Mouse (Mus musculus): ENCODE measurements around the gene Catsper1.
A peak's percentile ranks its signal among the peaks of the same experiment; 100 is the strongest.
"Not testable (repeated sequence)": the region's sequence is repeated elsewhere in the genome, so short reads cannot be mapped to it uniquely, and the experiment has no call there.

The Catsper1 gene

DNA sequence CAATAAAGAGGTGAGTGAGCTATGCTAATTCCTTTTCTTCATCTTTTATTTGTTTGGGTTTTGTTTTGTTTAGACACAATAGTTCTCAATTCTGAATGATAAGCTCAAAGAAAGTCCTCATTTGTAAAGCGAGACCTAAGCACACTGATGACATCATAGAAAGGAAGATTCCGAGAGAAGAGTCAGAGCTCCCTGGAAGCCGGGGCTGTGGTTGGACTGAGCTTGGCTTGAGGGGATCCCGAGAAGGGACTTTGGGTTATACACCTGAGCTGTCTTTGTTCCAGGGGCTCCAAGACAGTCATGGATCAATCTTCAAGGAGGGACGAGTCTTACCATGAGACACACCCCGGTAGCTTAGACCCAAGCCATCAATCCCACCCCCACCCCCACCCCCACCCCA is at the start of gene Catsper1:
Gene Catsper1 (plus strand): TSS at position 301 of the 400 bp plus-strand sequence.
- no peak for DNase-seq

DNA sequence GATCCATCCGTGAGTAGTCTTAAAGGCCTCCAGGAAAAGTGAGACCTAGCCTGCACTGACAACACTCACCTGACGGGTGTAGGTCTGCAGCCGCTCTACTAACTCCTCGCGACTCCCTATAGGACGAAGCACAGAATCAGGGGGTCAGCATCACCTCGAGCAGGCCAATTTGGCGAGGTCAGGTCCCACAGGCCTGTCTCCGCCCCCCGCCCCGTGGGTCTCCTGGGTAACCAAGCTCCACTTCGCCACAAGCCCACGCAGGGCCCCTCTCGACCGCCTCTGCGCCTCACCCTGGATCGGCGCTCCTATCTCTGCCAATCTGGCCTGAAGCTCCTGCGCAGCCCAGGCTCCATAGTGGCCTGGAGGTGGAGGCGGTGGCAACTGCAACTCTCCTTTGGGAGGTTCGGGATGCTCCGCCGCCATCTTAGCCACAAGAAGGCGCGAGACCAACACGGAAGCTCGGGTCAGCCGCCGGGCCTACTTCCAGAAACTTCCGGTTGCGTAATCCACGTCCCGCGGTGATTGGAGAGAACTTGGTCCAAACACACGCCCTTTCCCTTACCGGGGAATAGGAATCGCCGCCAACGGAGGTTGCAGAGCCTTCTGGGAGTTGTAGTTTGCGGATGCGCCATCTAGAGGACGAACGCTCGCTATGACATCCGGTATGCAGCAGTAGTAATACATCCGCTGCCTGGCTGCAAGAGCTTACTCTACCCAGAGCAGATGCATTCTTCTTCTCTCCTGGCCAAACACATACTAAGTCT is 40.4 kb upstream of the Catsper1 start, which contains the start of gene Sf3b2:
Gene Sf3b2 (minus strand): TSS at position 484 of the 764 bp plus-strand sequence.
- DNase-seq = peak; percentile 99

DNA sequence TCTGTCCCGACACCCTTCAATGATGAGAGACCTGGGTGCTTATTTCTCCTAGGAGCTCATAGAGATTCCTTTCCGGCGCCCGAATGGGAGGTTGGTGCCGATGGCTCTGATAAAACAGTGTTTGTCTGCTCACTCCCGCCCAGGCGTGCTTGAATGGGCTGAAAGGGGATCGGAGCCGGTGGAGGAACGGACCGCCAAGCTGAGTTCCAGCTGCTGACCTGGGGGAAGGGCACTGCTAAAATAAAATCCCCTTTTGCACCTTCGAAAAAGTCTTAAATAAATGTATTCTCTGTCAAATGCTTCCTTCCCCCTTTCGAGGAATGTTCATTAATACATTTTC is 39.8 kb upstream of the Catsper1 start:
- no peak for DNase-seq

DNA sequence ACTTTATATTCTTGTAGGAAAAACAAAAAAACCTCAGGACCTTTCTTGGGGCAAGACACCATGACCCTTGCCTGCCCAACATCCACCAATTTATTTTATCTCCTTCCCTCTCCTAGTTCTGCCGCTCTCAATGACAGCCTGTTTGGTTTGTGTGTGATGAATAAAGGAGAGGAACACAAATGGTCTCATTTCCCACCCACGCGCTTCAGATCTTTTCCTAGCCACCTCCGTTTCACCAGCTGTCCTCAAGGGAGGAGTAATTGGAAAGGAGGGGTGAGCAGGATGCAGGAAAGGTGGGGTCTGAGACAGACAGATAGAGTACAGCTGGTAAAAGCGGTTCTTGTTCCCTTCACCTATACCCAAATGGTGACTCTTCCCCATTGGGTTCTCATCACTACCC is 38.9 kb upstream of the Catsper1 start:
- no peak for DNase-seq

DNA sequence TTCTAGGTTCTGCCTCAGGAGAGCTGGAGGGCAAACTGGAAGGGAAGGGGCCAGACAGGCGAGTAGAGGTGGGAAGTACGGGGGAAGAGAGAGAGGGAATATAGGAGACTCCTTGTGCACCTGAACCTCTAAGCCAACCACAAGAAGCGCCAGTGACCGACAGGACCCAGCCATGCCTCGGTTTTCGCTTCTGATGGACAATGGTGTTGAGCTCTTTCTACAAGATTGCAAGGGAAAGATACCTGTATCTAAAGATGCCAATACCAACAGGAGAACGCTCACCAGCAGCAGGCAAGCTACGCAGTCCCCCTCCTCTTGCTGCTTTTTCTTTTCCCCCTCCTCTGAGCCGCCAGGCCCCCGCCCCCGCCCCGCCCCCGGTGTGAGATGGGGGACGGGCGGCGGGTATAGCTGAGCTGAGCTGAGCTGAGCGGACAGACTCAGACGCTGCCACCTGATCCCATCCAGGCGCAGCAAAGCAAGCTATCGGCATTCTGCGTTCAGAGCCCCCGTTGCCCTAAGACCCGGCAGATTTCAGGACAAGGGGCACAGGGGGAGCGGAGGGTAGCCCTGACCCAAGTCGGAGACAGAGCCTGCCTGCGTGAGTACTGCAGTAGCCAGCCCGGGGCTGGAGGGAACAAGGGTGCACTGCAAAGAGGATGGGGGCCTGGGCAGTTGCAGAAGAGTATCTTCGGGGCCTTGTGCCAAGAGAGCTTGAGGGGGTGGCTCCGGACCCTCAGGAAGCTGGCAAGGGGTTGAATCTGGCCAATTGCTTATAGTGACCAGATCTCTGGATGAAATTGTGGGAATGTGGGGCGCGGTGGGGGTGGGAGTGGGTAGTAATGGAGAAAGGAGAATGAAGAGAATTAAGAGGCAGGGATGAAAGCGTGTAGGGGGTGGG is 37.4 kb upstream of the Catsper1 start, which contains the start of gene Gal3st3:
Gene Gal3st3 (plus strand): TSS at position 429 of the 898 bp plus-strand sequence.
- DNase-seq = no peak

DNA sequence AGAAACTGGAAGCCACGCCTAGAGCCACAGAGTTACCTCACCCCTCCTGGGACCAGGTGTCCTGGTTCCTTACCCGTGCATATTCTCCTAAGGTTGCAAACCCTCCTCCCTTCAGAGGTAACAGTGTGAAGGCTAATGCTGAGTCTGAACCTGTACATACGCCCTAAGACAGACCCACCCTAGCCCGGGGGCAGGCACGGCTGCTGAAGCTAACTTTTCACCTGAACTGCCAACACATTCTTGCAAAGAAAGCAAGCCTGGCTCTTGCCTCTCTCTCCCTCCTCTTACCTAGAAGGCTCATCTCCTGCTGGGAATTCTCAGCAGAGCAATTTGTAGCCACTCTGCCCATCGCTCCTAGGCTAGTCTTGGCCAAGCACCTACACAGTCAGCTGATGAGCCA is 35.0 kb upstream of the Catsper1 start:
- no peak for DNase-seq

DNA sequence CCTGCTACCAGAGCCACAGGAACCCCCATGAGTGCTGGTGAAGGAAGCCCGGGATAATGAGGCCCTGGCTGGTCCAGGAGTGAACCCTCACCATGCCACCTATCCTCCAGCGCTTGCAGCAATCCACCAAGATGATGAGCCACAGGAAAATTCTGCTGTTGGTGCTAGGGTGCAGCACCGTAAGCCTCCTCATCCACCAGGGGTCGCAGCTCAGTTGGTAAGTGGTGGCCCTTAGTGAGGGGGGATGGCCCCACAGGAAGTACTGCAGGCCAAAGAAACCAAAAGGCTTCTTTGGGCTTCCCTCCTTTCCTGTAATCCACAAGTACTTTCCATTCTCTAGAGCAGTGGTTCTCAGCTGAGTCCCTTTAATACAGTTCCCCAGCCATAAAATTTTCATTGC is 33.1 kb upstream of the Catsper1 start:
- DNase-seq = peak; percentile 57 to 63

DNA sequence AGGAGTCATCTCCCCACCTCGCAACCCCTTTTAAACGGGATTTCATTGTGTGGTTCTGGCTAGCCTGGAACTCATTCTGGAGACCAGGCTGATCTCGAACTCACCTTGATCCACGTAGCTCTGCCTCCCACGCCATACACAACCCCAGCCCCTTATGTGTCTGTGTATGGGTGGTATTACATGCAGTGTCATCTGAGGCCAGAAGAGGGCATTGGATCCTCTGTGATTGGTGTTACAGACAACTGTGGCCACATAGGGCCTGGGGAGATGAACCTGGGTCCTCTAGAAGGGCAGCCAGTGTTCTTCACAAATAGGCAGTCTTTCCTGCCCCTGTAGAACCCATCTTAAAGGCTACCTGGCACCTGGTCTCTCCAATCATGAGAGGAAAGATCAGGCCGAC is 29.3 kb upstream of the Catsper1 start:
- no peak for DNase-seq

DNA sequence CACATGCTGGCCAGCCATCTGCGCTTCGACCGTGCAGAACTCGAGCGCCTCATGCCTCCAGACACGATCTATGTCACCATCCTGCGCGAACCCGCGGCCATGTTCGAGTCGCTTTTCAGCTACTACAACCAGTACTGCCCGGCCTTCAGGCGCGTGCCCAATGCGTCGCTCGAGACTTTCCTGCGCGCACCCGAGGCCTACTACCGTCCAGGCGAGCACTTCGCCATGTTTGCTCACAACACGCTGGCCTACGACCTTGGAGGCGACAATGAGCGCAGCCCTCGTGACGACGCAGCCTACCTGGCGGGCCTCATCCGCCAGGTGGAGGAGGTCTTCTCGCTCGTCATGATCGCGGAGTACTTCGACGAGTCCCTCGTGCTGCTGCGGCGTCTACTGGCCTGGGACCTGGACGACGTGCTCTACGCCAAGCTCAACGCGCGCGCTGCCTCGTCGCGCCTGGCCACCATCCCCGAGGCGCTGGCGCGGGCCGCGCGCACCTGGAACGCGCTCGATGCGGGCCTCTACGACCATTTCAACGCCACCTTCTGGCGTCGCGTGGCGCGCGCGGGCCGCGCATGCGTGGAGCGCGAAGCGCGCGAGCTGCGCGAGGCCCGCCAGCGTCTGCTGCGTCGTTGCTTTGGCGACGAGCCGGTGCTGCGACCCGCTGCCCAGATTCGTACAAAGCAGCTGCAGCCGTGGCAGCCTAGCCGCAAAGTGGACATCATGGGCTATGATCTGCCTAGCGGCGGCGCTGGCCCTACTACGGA is 28.4 kb upstream of the Catsper1 start:
- DNase-seq = peak; percentile 29 to 55

DNA sequence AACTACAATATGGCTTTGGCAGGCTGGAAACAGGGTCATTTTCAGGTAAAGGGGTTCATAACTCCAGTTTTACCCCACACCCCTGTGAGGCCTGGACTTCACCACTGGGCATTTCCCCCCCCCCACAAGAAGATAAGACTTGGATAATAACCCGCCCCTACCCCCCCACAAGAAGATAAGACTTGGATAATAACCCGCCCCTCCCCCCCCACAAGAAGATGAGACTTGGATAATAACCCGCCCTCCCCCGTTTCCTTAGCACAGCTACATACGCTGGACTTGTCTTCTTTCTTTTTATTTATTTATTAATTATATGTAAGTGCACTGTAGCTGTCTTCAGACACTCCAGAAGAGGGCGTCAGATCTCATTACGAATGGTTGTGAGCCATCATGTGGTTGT is 26.5 kb upstream of the Catsper1 start:
- no peak for DNase-seq

DNA sequence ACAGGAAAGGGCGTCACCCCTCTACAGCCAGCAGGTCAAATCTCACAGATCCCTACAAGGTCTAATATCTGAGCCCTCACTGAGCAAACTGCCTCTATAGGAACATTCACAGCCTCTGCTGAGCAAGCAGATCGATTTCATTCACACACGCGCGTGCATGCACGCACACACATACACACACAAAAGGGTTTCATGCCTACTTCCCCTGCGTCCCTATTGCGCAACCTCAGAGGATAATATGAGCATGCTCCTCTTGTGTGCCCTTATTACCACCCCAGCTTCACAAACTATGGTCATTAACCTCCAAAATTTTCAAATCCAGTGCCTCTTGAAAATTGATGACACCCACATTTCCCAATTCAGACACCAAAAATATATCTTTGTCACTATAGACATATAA is 22.4 kb upstream of the Catsper1 start:
- no peak for DNase-seq

DNA sequence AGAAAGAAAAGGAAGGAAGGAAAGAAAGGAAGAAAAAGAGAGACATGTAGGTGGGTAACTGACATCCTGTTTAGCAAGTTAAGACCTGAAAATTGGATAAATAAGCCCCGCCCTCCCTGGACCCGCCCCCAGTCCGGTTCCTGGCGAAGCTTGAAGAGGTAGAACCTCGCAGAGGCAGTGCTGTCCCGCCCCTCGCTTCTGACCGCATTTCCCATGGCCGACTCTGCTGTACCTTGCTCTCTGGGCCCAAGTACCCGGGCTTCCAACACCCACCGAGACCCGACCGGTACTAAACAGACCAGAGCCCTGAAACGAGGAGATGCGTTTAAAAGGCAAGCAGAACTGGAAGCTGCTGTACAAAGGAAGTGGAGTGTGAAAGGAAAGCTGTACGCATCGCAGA is 11.7 kb upstream of the Catsper1 start:
- DNase-seq = peak in 1 of 2 experiments; percentile 23

DNA sequence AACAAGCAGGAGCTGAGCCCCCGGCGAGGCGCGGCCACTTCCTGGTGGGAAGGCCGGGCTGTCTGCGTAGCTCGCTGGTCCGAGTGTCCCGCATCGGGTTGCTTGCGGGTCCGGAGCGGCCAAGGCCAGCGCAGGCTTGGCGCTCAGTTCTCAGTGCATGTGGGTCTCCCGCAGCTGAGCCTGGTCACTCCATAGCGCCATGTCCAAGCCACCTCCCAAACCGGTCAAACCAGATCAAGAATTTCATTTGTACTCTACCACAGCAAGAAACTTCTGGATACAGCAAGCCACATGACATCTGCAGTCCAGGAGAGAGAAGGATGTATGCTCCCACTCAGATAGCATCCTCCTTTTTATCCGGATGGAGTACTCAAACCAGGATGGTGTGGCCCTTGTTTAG is 7.6 kb upstream of the Catsper1 start:
- no peak for DNase-seq

DNA sequence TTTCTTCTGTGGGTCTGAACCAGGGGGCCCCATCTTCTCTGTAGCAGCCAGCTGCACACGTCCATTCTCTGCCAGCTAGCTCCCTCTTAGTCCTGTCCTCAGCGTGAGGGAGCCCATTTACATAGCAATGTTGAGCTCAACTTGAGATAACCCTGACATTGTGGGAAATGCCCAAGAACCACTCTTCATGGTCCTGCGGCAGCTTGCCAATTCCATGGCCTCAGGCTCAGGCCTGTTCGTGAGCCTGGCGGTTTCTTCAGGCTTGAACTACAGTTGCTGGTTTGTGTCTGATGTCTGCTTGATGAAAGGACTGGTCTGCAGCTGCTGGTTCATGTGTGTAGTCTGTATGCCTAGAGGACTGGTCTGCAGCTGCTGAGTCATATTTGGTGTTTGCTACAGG is 800 bp upstream of the Catsper1 start:
- no peak for DNase-seq

DNA sequence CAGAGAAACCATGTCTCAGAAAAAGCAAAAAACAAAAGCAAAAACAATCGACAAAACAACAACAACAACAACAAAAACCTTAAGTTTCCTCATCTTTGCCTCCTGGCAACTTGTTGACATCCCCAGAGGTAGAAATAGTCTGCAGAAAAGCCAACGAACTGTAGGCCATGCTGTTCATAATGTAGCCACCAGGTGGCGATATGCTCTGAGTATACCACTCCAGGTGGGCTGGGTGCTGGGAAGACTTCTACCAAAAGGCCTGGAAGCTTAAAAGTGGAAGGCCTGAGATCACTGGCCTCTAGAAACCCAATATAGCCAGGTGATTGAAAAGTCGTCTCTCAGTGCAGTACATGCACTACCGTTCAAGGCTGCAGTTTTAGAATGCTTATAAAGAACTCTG is 2.4 kb downstream of the Catsper1 start:
- DNase-seq = peak; percentile 55 to 81

DNA sequence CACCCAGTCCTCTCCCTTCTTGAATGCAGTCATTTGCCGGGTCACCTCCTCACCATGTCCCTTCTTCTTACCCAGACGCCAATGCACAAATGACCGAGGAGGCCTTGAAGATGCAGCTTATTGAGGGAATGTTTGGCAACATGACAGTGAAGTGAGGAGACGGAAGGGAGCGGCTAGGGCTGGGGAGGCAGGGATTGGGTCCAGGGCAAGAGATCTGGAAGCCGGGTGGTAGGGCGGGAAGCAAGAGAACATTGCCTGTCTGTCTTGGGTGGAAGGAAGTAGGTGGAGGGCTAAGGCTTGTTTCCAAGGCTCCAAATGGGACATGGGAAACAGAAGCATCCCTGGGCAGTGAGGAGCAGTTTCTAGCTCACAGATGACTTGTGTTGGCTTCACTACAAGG is 5.8 kb downstream of the Catsper1 start:
- no peak for DNase-seq

DNA sequence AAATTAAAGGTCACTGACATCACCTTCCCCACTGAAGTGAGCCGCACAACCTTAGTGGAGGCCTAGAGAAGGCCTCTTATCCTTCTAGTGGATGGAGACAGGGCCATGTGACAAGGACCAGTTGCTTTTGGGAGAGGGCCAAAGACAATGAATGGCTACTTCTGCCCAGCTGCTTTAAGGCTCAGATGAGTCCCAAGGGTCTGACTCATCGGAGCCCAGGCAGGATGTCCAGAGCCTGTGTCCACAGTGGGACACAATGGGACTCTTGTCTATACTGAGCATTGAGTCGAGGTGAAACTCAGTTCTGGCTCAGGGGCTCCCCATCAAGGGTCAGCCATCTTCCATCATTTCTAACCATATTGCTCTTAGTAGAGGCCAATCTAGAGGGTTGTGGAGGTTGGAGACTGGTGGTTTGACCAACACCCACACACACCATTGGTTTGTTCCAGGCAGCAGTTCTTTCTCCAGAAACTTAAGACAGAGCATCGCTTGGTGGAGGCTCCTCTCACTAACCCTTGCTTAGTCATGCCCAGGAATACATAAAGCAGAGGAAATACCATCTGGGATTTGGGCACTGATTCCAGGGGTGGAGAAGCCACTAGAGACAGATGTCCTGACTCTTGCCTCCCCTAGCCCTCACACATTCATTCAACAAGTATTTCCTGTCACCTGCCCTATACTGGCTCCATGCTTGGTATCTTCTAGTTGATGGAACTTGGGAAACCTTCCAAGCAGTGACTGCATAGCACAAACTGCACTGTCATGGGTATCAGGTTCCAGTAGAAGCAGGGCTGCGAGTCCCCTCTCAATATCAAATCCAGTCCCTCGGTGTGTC is 10.0 kb downstream of the Catsper1 start:
- DNase-seq = no peak

DNA sequence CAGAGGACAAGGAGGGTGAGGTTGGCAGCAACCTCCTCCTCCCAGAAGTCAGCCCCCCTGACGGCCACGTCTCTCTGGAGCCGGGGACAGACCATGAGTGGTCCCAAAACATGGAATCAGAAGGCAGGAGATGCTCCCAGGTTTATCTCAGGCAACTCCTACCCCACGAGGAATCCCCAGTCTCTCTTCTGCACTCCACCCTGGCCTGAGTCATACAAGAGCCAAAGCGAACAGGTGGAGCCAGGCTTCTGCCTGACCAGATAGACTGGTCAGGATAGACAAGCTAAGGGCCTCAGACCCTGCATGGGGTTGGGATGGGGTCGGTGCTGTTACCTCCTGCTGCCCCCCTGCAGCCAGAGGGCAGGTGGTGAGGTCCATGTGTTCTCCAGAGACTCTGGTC is 12.5 kb downstream of the Catsper1 start:
- DNase-seq = no peak

DNA sequence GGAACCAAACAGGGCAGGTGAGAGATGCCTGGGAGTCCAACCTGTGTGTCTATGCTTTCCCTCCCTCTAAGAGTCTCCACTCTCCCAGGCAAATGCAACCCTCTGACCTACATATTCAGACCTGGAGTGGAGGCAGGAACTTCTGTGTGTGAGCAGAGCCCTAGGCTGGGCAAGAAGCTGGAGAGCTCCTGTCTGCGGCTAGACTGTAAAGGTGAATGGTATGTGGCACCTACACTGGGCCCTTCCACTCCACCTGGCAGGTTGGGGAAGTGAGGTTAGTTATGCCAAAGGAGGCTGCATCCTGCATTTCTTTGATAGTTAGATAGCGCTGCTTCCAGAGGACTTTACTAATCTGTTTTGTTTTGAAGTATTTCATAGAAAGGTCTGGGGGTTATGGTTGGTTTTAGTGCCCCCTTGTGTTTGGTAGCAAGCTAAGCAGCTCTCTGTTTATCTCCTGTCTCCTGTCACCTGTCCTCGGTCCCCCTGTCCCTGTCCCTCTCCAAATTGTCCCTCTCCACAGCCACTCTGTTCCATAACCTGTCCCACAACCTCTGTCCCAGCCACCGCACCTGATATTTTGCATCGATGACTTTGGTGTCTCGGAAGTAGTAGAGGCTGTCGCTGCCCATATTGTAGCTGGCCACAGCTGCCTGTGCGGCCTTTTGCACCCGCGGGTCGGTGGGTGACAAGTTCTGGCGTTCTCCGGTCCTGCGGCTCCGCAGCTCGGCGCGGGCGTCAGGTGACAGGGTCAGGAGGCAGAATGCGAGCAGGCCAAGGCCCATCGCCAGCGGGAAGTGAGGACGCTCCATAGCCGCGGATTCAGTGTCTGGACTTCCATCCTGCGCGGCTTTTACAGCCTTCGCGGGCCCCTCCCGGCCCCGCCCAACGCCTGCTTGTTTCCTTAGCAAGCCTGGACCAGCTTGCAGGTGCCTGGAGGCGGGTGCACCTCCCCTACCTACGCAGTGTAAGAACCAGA is 13.3 kb downstream of the Catsper1 start:
- peak in 1 of 2 experiments; percentile 16 for DNase-seq

DNA sequence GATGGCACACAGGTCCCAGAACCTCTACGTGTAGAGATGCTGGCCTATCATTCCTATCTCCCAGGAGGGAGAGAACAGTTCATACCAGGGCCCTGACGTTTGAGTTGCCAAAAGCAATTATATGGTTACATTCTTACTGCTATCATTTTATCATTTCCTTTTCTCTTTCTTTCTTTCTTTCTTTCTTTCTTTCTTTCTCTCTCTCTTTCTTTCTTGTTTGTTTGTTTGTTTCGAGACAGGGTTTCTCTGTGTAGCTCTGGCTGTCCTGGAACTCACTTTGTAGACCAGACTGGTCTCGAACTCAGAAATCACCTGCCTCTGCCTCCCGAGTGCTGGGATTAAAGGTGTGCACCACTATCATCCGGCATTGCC is 13.9 kb downstream of the Catsper1 start, which contains the start of gene Cst6:
Gene Cst6 (minus strand): TSS at position 73 of the 372 bp plus-strand sequence.
- not testable (repeated sequence) for DNase-seq

DNA sequence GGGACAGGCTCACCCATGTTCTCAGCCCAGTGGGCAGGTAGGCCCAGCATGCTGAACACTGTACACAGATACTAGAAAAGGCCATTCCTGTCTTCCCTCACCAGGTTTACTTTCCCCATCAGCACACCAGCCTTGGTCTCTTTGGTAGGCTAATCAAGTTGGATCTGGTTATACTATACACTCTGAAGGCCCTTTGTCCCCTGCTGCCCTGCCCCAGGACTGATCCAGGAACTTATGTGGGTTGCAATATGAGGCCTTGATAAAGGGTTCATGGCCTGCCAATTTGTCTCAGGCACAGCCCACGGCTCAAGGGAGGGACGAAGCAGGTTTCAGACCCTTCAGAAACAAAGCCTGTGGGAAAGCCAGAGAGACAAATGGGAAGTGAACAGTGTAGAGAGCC is 18.1 kb downstream of the Catsper1 start:
- no peak for DNase-seq
